Mouse (Mus musculus): ENCODE results near the gene Rab5a. TPM values are rescaled to one million over a fixed set of nuclear protein-coding genes. Genes with fewer than 3 reads are reported as not detected.
A peak's percentile ranks its signal among the peaks of the same experiment; 100 is the strongest.

Gene Rab5a
- total RNA-seq (2014; rRNA removed) (44.8 and 53.7 TPM in 2 replicates), polyA plus RNA-seq (2012; rRNA removed) (6.0 and 7.5 TPM in 2 replicates)

- no peaks in the 10 kb centered on the region for H3K27me3 ChIP-seq (ENCODE audit: control insufficient read depth, insufficient read depth, low read length)
Measured at GRCm38 (mm10) chr17:53478858-53479603, at the start of gene Rab5a. Gene Rab5a, plus strand, starts transcription at chr17:53479234.

GRCm38 (mm10) chr17:53456152-53456551, 22.9 kb upstream of the Rab5a start:
- H3K4me1 ChIP-seq (ENCODE audit: control insufficient read depth, insufficient read depth, low read length) = peaks cover 7% of the 10 kb centered on the region; the same call in 1 of the 2 replicates
- WGBS = 55% methylated on average over 2 of the region's 2 CpGs
- no peaks in the 10 kb centered on the region for H3K79me2 ChIP-seq (ENCODE audit: control insufficient read depth, insufficient read depth, low read length)
- H3K27ac ChIP-seq (replicated peaks; ENCODE audit: insufficient read depth, low read depth, low read length) = no peak overlapping the region; the same call in 1 of the 2 replicates
- TF ChIP-seq POLR2A (IDR thresholded peaks at IDR 0.05; ENCODE audit: extremely low read depth, insufficient read depth, low read length) (no peak), CTCF (IDR thresholded peaks at IDR 0.05; ENCODE audit: low read depth, low read length) (no peak)
- peak; percentile 51 for DNase-seq (ENCODE audit: extremely low read depth, low read depth, low spot score)
- no peak overlapping the region for H3K4me3 ChIP-seq (ENCODE audit: insufficient read depth, low read depth, low read length)
- no peaks in the 10 kb centered on the region for H3K27me3 ChIP-seq (ENCODE audit: control insufficient read depth, insufficient read depth, low read length)
- no peaks in the 10 kb centered on the region for H3K36me3 ChIP-seq (ENCODE audit: control insufficient read depth, insufficient read depth, low read length)
- H3K9ac ChIP-seq (ENCODE audit: low read depth, low read length) = no peak overlapping the region

More at GRCm38 (mm10) chr17:53478858-53479603, at the start of gene Rab5a:
- Histone ChIP-seq H3K36me3 (ENCODE audit: control insufficient read depth, insufficient read depth, low read length) (peaks cover 3% of the 10 kb centered on the region; the same call in 1 of the 2 replicates), H3K4me3 (ENCODE audit: insufficient read depth, low read depth, low read length) (peak within 1 kb of the TSS; percentile 71), H3K4me1 (ENCODE audit: control insufficient read depth, insufficient read depth, low read length) (peaks cover 10% of the 10 kb centered on the region; the same call in 1 of the 2 replicates), H3K27ac (replicated peaks; ENCODE audit: insufficient read depth, low read depth, low read length) (peak within 1 kb of the TSS; percentile 87), H3K9ac (ENCODE audit: low read depth, low read length) (peak within 1 kb of the TSS; percentile 91), H3K79me2 (ENCODE audit: control insufficient read depth, insufficient read depth, low read length) (peaks cover 3% of the 10 kb centered on the region; the same call in 1 of the 2 replicates)
- under 1% methylated on average over 74 of the region's 82 CpGs for WGBS
- DNase-seq (ENCODE audit: extremely low read depth, low read depth, low spot score) = peak; percentile 94
- TF ChIP-seq POLR2A (IDR thresholded peaks at IDR 0.05; ENCODE audit: extremely low read depth, insufficient read depth, low read length) (peak; percentile 85), CTCF (IDR thresholded peaks at IDR 0.05; ENCODE audit: low read depth, low read length) (peak; percentile 31)

- Histone ChIP-seq H3K79me2 (ENCODE audit: control insufficient read depth, insufficient read depth, low read length) (no peaks in the 10 kb centered on the region), H3K4me3 (ENCODE audit: insufficient read depth, low read depth, low read length) (no peak overlapping the region), H3K9ac (ENCODE audit: low read depth, low read length) (no peak overlapping the region), H3K36me3 (ENCODE audit: control insufficient read depth, insufficient read depth, low read length) (no peaks in the 10 kb centered on the region), H3K27ac (replicated peaks; ENCODE audit: insufficient read depth, low read depth, low read length) (no peak overlapping the region), H3K27me3 (ENCODE audit: control insufficient read depth, insufficient read depth, low read length) (no peaks in the 10 kb centered on the region), H3K4me1 (ENCODE audit: control insufficient read depth, insufficient read depth, low read length) (peaks cover 7% of the 10 kb centered on the region; the same call in 1 of the 2 replicates)
- no peak for TF ChIP-seq POLR2A (IDR thresholded peaks at IDR 0.05; ENCODE audit: extremely low read depth, insufficient read depth, low read length)
- TF ChIP-seq CTCF (IDR thresholded peaks at IDR 0.05; ENCODE audit: low read depth, low read length) = no peak
- WGBS = 25% methylated on average over 1 of the region's 1 CpGs
- no peak for DNase-seq (ENCODE audit: extremely low read depth, low read depth, low spot score)
Measured at GRCm38 (mm10) chr17:53456742-53457141, 22.3 kb upstream of the Rab5a start.

- Histone ChIP-seq H3K4me1 (ENCODE audit: control insufficient read depth, insufficient read depth, low read length) (peaks cover 3% of the 10 kb centered on the region), H3K9ac (ENCODE audit: low read depth, low read length) (peak within 1 kb of the TSS; percentile 24; the same call in 1 of the 2 replicates), H3K27me3 (ENCODE audit: control insufficient read depth, insufficient read depth, low read length) (no peaks in the 10 kb centered on the region), H3K79me2 (ENCODE audit: control insufficient read depth, insufficient read depth, low read length) (no peaks in the 10 kb centered on the region), H3K4me3 (ENCODE audit: insufficient read depth, low read depth, low read length) (peak within 1 kb of the TSS; percentile 36; the same call in 1 of the 2 replicates), H3K36me3 (ENCODE audit: control insufficient read depth, insufficient read depth, low read length) (no peaks in the 10 kb centered on the region), H3K27ac (replicated peaks; ENCODE audit: insufficient read depth, low read depth, low read length) (no peak within 1 kb of the TSS)
- WGBS = 28% methylated on average over 26 of the region's 26 CpGs
- peak; percentile 76 for DNase-seq (ENCODE audit: extremely low read depth, low read depth, low spot score)
- no peak for TF ChIP-seq POLR2A (IDR thresholded peaks at IDR 0.05; ENCODE audit: extremely low read depth, insufficient read depth, low read length)
- TF ChIP-seq CTCF (IDR thresholded peaks at IDR 0.05; ENCODE audit: low read depth, low read length) = no peak
Measured at GRCm38 (mm10) chr17:53462603-53463495, 16.2 kb upstream of the Rab5a start, which contains the start of gene Efhb. Gene Efhb, minus strand, starts transcription at chr17:53463321.

- no peaks in the 10 kb centered on the region for H3K36me3 ChIP-seq (ENCODE audit: control insufficient read depth, insufficient read depth, low read length)
- H3K79me2 ChIP-seq (ENCODE audit: control insufficient read depth, insufficient read depth, low read length) = no peaks in the 10 kb centered on the region
- H3K4me1 ChIP-seq (ENCODE audit: control insufficient read depth, insufficient read depth, low read length) = peaks cover 3% of the 10 kb centered on the region
- 16% methylated on average over 7 of the region's 9 CpGs for WGBS
- H3K27ac ChIP-seq (replicated peaks; ENCODE audit: insufficient read depth, low read depth, low read length) = no peak overlapping the region
- H3K9ac ChIP-seq (ENCODE audit: low read depth, low read length) = peak overlapping the region; percentile 24; the same call in 1 of the 2 replicates
- no peak for DNase-seq (ENCODE audit: extremely low read depth, low read depth, low spot score)
- TF ChIP-seq POLR2A (IDR thresholded peaks at IDR 0.05; ENCODE audit: extremely low read depth, insufficient read depth, low read length) (no peak), CTCF (IDR thresholded peaks at IDR 0.05; ENCODE audit: low read depth, low read length) (no peak)
- H3K27me3 ChIP-seq (ENCODE audit: control insufficient read depth, insufficient read depth, low read length) = no peaks in the 10 kb centered on the region
- H3K4me3 ChIP-seq (ENCODE audit: insufficient read depth, low read depth, low read length) = peak overlapping the region; percentile 9; the same call in 1 of the 2 replicates
Measured at GRCm38 (mm10) chr17:53463496-53463840, 15.6 kb upstream of the Rab5a start.

Measured in liver, adult 2 months (tissue).